Mouse (Mus musculus) forebrain, embryonic 11.5 days (tissue): Measurements from ENCODE around the gene Xpc. TPM values are rescaled to one million over a fixed set of nuclear protein-coding genes. Genes with fewer than 3 reads are reported as not detected.
A peak's percentile ranks its signal among the peaks of the same experiment; 100 is the strongest.

Experiments used
- ATAC-seq: fragments of 200-750 bp; cut with Nextera tagmentation; replicated peaks from 2 replicates; pipeline ENCODE4 v1.8.0; 2017; ENCODE audit warnings: moderate TSS enrichment; ENCODE audit not compliant: low FRiP score
- DNase-seq: peaks from one replicate; pipeline ENCODE4 v3.0.0-alpha.2; 2017; ENCODE audit warnings: low spot score
- H3K27ac ChIP-seq: fragments of 300-500 bp; sonication (generic); 2 replicates; pipeline ENCODE4 v1.5.1; 2014; ENCODE audit warnings: low read depth, low read length
- H3K27me3 ChIP-seq: fragments of 300-500 bp; sonication (generic); 2 replicates; pipeline ENCODE4 v1.6.1; 2014; ENCODE audit warnings: mild to moderate bottlenecking, low read length, mixed read lengths; ENCODE audit not compliant: control insufficient read depth, insufficient read depth
- H3K36me3 ChIP-seq: fragments of 300-500 bp; sonication (generic); 2 replicates; pipeline ENCODE4 v1.6.1; 2014; ENCODE audit warnings: mild to moderate bottlenecking, low read length, moderate library complexity, mixed read lengths; ENCODE audit not compliant: control insufficient read depth, insufficient read depth
- H3K4me1 ChIP-seq: fragments of 300-500 bp; sonication (generic); replicated peaks from 2 replicates; pipeline ENCODE4 v1.6.1; 2014; ENCODE audit warnings: low read length, mixed read lengths; ENCODE audit not compliant: control insufficient read depth, insufficient read depth
- H3K4me2 ChIP-seq: fragments of 300-500 bp; sonication (generic); 2 replicates; pipeline ENCODE4 v1.6.1; 2014; ENCODE audit warnings: low read depth, mild to moderate bottlenecking, low read length, moderate library complexity, mixed read lengths; ENCODE audit not compliant: severe bottlenecking
- H3K4me3 ChIP-seq: fragments of 300-500 bp; sonication (generic); 2 replicates; pipeline ENCODE4 v1.5.1; 2014; ENCODE audit warnings: low read depth, low read length
- H3K9ac ChIP-seq: fragments of 300-500 bp; sonication (generic); 2 replicates; pipeline ENCODE4 v1.6.1; 2014; ENCODE audit warnings: low read length
- H3K9me3 ChIP-seq: fragments of 300-500 bp; sonication (generic); 2 replicates; pipeline ENCODE4 v1.6.1; 2016; ENCODE audit warnings: low read length, mixed read lengths; ENCODE audit not compliant: control insufficient read depth
- WGBS: fragments of 180-500 bp; shearing (Covaris S2); extraction: QIAGEN DNeasy Blood & Tissue Kit; methylation state at CpG from one replicate; pipeline ENCODE4 v1.1.7; 2014; 5-methylcytosine and 5-hydroxymethylcytosine counted together
- polyA plus RNA-seq: library from polyadenylated mRNA; unstranded; fragments of >200 nt; fragmentation: Nextera tagmentation; extraction: Ambion mirVana; gene quantifications from 2 replicates; pipeline ENCODE4 v1.2.1, GENCODE M21; 2014

Xpc gene
- polyA plus RNA-seq, 1 experiment from 2014 or later, result 22.5 TPM

DNA sequence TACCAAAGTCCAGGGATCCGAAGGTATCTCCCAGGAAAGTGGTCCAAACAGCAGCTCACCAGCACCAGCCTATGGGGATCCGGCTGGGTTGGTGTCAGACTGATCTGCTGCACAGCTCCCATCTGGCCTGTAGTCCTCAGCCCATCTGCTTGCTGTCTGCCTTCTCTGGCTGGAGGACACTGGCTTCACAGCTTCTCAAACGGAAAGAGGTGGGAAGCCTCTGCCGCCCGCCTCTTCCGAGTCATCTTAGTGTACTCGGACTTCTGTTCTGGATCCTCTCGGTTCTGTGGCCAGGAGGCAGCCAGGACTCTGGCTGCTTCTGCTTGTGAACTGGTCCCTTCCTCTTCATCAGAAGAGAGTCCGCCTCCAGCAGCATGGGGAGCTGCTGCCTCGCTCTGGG is 25.8 kb downstream of the Xpc start:
- no peaks in the 10 kb centered on the region for H3K27me3 ChIP-seq
- H3K4me3 ChIP-seq, result no peak overlapping the region
- H3K4me1 ChIP-seq, result no peaks in the 10 kb centered on the region
- H3K27ac ChIP-seq, result no peak overlapping the region
- no peak overlapping the region for H3K9ac ChIP-seq
- H3K9me3 ChIP-seq, result no peaks in the 10 kb centered on the region
- WGBS, result 91% methylated on average over 10 of the region's 10 CpGs
- H3K4me2 ChIP-seq, result no peak overlapping the region
- DNase-seq (peak; percentile 41), ATAC-seq (no peak)
- peaks cover 19% of the 10 kb centered on the region for H3K36me3 ChIP-seq

DNA sequence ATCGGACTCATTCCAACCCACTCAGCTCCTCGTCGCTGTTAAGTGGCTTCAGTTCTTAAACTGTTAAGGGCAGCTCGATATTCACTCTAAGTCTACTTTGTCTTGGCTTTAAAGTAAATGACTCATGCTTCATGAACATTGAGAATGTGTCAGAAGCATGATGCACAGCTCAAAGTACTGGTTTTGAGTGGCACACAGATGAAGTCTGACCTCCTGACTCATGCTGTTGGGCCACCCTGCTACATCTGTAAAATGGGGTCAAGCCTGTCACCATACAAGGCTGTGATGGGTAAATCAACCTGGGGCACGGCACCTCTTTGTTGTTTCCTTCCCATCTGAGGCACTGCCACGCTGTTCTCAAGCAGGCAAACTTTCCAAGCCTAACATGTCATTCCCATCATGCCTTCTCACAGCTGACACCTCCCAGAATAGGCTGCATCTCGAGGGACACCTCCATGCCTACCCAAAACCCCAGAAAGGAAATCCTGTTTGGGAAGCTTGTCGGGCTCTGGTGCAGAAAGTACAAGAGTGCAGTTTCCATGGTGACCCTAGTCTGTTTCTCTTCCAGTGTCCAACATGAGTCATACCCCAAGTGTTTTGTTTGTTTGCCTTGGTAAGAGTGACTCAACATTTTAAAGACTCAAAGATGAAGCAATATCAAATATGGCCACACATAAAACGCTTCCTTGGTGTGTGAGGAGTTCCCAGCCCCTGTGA is 27.0 kb downstream of the Xpc start:
- 90% methylated on average over 9 of the region's 9 CpGs for WGBS

DNA sequence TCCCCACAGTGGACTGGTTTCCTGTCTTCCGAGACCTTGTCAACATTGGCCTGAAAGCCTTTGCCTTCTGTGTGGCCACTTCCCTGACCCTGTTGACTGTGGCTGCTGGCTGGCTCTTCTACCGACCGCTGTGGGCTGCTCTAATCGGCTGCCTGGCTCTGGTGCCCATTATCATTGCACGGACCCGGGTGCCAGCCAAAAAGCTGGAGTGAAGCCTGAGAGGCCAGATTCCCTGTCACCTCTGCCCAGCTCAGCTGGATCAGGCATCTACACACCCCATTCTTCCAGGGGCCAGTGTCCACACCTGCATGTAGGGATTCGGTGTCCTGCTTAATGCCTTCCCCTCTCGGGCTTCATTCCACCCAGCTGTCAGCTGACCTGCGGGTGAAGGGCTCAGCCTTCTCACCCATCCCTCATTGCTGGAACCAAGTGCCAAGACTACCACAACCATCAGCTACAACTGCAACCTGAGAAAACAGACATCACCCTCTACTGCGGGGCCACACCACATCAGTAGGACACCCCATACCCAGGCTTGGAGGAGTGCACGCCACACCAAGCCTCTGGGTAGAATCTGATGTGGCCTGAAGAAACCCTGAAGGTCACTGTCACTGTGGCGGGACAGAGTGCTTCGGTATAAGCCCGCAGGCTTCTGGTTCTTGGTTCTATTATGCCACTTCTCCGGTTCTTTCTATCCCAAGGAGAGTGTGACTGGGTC is 28.8 kb downstream of the Xpc start:
- Histone ChIP-seq H3K36me3 (peaks cover 19% of the 10 kb centered on the region), H3K27me3 (no peaks in the 10 kb centered on the region), H3K4me3 (no peak overlapping the region), H3K4me2 (no peak overlapping the region), H3K9me3 (no peaks in the 10 kb centered on the region), H3K4me1 (no peaks in the 10 kb centered on the region), H3K27ac (no peak overlapping the region), H3K9ac (no peak overlapping the region)
- 95% methylated on average over 15 of the region's 15 CpGs for WGBS
- ATAC-seq (no peak), DNase-seq (peak; percentile 41)

More for the DNA sequence above, 27.0 kb downstream of the Xpc start:
- Histone ChIP-seq H3K4me3 (no peak overlapping the region), H3K4me1 (no peaks in the 10 kb centered on the region), H3K4me2 (no peak overlapping the region), H3K27ac (no peak overlapping the region), H3K27me3 (no peaks in the 10 kb centered on the region), H3K9me3 (no peaks in the 10 kb centered on the region), H3K9ac (no peak overlapping the region), H3K36me3 (peaks cover 19% of the 10 kb centered on the region)
- ATAC-seq (no peak), DNase-seq (peak; percentile 40)

DNA sequence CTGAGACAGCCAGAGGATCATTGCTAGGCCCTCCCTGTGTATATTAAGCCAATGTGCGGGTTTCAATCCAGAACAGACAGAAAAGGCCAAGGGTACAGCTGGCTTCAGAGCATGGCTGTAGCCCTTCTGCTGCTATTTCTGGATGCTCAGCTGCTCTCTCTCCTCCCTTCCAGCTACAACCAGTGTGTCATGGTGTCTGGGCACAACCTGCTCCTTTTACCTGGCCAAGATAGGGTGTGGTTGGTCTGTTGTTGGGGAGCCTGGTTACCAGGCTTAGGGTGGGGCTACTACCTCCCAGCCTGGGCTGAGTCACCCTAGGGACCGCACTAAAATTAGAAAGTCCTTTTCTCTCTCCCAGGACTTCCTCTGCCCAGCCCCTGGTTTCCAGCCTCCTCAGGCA is 32.3 kb downstream of the Xpc start:
- H3K27me3 ChIP-seq, result no peaks in the 10 kb centered on the region
- H3K4me1 ChIP-seq, result no peaks in the 10 kb centered on the region
- ATAC-seq (no peak), DNase-seq (no peak)
- no peak overlapping the region for H3K4me2 ChIP-seq
- H3K36me3 ChIP-seq, result peaks cover 32% of the 10 kb centered on the region
- 91% methylated on average over 2 of the region's 2 CpGs for WGBS
- H3K4me3 ChIP-seq, result no peak overlapping the region
- H3K9me3 ChIP-seq, result no peaks in the 10 kb centered on the region
- H3K9ac ChIP-seq, result no peak overlapping the region
- no peak overlapping the region for H3K27ac ChIP-seq

DNA sequence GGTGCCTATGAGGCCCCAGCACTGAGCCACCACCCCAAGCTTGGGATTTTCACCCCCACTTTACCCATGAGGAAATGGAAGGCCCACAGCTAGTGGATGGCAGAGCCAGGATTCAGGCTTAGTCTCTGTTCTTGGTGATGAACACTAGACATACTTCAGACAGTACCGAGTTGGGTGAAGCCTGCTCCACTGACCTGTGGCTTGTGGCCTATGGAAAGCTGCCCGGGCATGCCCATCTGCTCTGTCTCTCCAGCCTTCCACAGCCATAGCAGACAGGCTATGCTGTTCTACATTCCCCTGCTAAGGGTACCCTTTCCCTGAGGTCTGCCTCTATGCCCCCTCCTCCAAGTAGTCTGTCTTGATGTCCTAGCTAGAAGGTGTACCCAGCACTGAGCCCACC is 39.1 kb downstream of the Xpc start:
- peaks cover 14% of the 10 kb centered on the region for H3K36me3 ChIP-seq
- no peak for DNase-seq
- H3K9ac ChIP-seq, result no peak overlapping the region
- H3K4me2 ChIP-seq, result no peak overlapping the region
- H3K4me3 ChIP-seq, result no peak overlapping the region
- H3K27ac ChIP-seq, result no peak overlapping the region
- H3K27me3 ChIP-seq, result no peaks in the 10 kb centered on the region
- ATAC-seq, result no peak
- WGBS, result 88% methylated on average over 2 of the region's 2 CpGs
- no peaks in the 10 kb centered on the region for H3K9me3 ChIP-seq
- H3K4me1 ChIP-seq, result peaks cover 12% of the 10 kb centered on the region

DNA sequence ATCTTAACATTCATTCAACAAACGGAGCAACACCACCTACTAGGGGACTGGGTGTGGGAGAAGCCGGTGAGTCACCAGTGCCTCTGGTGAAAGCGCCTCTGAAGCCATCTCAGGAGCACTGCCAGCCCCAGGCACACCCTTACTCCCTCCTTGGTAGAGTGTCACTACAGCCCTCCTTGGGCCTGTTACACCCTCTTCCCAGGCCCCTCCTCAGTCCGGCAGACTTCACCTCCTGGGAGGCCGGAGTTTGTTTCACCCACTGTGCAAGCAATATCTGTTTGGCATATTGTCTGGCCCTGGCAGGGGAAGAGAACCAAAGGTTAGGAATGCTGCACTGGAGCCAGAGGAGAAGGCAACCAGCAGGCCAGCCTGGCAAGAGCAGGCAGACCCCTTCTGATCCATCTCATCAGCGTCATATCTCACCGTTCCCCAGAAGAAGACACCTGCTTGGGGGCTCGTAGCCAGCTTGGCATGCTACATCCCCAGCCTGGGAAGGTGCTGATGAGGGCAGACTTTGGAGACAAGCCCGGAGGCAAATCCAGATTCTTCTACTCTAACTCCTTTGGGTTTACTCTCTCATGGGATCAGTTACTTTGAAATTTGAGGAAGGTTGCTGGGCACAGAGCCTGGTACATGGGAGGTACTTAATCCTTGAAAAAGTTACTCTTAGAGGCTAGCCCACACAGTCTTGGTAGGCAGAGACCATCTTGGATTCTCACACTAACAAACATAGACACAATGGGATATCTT is 41.1 kb downstream of the Xpc start:
- H3K36me3 ChIP-seq, result peaks cover 3% of the 10 kb centered on the region
- 62% methylated on average over 9 of the region's 9 CpGs for WGBS
- H3K27ac ChIP-seq, result no peak overlapping the region
- peak; percentile 56 for DNase-seq
- peak overlapping the region; percentile 66 for H3K4me3 ChIP-seq
- peak overlapping the region; percentile 72 for H3K9ac ChIP-seq
- no peak for ATAC-seq
- no peaks in the 10 kb centered on the region for H3K9me3 ChIP-seq
- H3K4me1 ChIP-seq, result peaks cover 12% of the 10 kb centered on the region
- H3K4me2 ChIP-seq, result peak overlapping the region; percentile 64
- H3K27me3 ChIP-seq, result no peaks in the 10 kb centered on the region

DNA sequence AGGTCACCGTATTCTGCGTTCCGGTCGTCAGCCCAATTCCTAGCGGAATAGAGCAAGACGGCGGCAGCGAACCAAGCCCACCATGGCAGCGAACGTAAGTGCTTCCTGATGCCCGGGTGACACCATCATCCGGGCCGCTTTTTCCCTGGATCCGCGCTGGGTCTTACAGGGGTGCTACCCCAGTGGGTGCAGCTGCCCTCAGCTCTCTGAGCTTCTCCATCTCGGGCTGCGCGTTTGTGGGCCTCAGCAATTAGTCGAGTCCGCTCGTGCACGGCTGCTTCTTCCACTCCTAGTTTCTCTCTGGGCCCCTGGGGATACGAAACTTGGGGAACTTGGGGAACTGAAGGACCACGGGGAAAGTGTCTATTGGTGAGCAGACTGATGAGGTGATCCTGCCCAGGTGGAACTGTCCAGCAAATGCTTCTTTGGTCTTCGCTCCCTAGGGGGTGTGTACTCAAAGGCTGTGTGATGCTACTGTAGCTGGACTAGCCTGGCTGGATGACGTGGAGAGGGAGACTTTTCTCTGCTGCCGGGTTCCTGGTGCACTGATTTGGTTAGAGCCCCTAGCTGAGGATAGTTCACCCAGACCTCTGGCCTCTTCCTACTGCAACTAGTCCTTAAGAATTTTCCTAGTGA is 41.8 kb downstream of the Xpc start:
- H3K27me3 ChIP-seq, result no peaks in the 10 kb centered on the region
- H3K9ac ChIP-seq, result peak overlapping the region; percentile 72
- H3K9me3 ChIP-seq, result no peaks in the 10 kb centered on the region
- peak overlapping the region; percentile 64 for H3K4me2 ChIP-seq
- H3K4me3 ChIP-seq, result peak overlapping the region; percentile 66
- DNase-seq, result peak; percentile 57
- peak; percentile 26 for ATAC-seq
- under 1% methylated on average over 27 of the region's 27 CpGs for WGBS
- H3K4me1 ChIP-seq, result peaks cover 12% of the 10 kb centered on the region
- peaks cover 3% of the 10 kb centered on the region for H3K36me3 ChIP-seq
- H3K27ac ChIP-seq, result no peak overlapping the region
